Mouse (Mus musculus): ENCODE data around the gene Prkch. TPM values are rescaled to one million over a fixed set of nuclear protein-coding genes. Genes with fewer than 3 reads are reported as not detected.

Prkch gene
- polyA plus RNA-seq, 1 experiment from 2014 or later, result 11.2 TPM

- Histone ChIP-seq H3K4me2 (ENCODE audit: low read length) (no peak overlapping the region), H3K9me3 (replicated peaks; ENCODE audit: low read length) (no peaks in the 10 kb centered on the region), H3K27me3 (ENCODE audit: insufficient read depth, low read length) (no peaks in the 10 kb centered on the region), H3K36me3 (ENCODE audit: insufficient read depth, low read length) (no peaks in the 10 kb centered on the region), H3K27ac (no peak overlapping the region), H3K4me1 (replicated peaks; ENCODE audit: insufficient read depth, low read length) (no peaks in the 10 kb centered on the region), H3K4me3 (replicated peaks; ENCODE audit: low read depth, low read length) (no peak overlapping the region), H3K9ac (ENCODE audit: low read depth, low read length) (no peak overlapping the region)
- ATAC-seq (replicated peaks; ENCODE audit: low FRiP score, low read depth) (no peak), DNase-seq (ENCODE audit: low spot score) (no peak)
- no peak for TF ChIP-seq CTCF (IDR thresholded peaks at IDR 0.05; ENCODE audit: low read depth)
- 82% methylated on average over 7 of the region's 7 CpGs for WGBS
These were observed 89.2 kb downstream of the Prkch start for GRCm38 (mm10) chr12:73673783-73674182.

DNA sequence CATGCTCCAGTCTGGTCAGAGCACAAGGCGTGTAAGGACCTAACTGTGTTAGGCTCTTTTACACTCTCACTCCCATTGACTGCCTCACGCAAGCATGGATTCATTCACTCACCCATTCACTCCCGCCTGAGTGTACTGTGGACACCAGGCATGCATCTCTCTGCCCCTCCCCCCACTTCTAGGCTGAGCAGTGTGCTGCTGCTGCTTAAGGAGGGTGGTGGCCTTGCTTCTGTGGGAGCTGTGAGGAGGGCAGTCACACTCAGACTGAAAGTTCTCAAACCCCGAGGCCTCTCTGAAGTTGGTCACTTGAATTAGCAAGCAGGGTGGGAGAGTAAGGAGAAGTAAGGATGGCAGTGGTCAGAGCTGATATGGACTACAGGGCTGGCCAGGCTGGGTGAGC, 90.6 kb downstream of the Prkch start:
- no peaks in the 10 kb centered on the region for H3K27me3 ChIP-seq (ENCODE audit: insufficient read depth, low read length)
- no peaks in the 10 kb centered on the region for H3K9me3 ChIP-seq (replicated peaks; ENCODE audit: low read length)
- H3K4me1 ChIP-seq (replicated peaks; ENCODE audit: insufficient read depth, low read length), result no peaks in the 10 kb centered on the region
- no peak for DNase-seq (ENCODE audit: low spot score)
- no peak overlapping the region for H3K4me3 ChIP-seq (replicated peaks; ENCODE audit: low read depth, low read length)
- no peak overlapping the region for H3K9ac ChIP-seq (ENCODE audit: low read depth, low read length)
- H3K27ac ChIP-seq, result no peak overlapping the region
- no peaks in the 10 kb centered on the region for H3K36me3 ChIP-seq (ENCODE audit: insufficient read depth, low read length)
- WGBS, result 51% methylated on average over 4 of the region's 4 CpGs
- no peak overlapping the region for H3K4me2 ChIP-seq (ENCODE audit: low read length)
- no peak for TF ChIP-seq CTCF (IDR thresholded peaks at IDR 0.05; ENCODE audit: low read depth)
- no peak for ATAC-seq (replicated peaks; ENCODE audit: low FRiP score, low read depth)

GRCm38 (mm10) chr12:73679400-73679801, 94.8 kb downstream of the Prkch start:
- ATAC-seq (replicated peaks; ENCODE audit: low FRiP score, low read depth), result no peak
- WGBS, result 20% methylated on average over 7 of the region's 7 CpGs
- 0 out of 2 replicates have a peak overlapping the region, but pooled peaks have one; percentile 36 for H3K27ac ChIP-seq

GRCm38 (mm10) chr12:73682921-73683346, 98.3 kb downstream of the Prkch start:
- no peak overlapping the region for H3K4me3 ChIP-seq (replicated peaks; ENCODE audit: low read depth, low read length)
- H3K4me1 ChIP-seq (replicated peaks; ENCODE audit: insufficient read depth, low read length), result no peaks in the 10 kb centered on the region
- H3K9me3 ChIP-seq (replicated peaks; ENCODE audit: low read length), result no peaks in the 10 kb centered on the region
- DNase-seq (ENCODE audit: low spot score) (peak; percentile 33), ATAC-seq (replicated peaks; ENCODE audit: low FRiP score, low read depth) (no peak)
- no peak overlapping the region for H3K9ac ChIP-seq (ENCODE audit: low read depth, low read length)
- no peaks in the 10 kb centered on the region for H3K36me3 ChIP-seq (ENCODE audit: insufficient read depth, low read length)
- H3K4me2 ChIP-seq (ENCODE audit: low read length), result no peak overlapping the region
- H3K27ac ChIP-seq, result 0 out of 2 replicates have a peak overlapping the region, but pooled peaks have one; percentile 32
- 58% methylated on average over 7 of the region's 7 CpGs for WGBS
- H3K27me3 ChIP-seq (ENCODE audit: insufficient read depth, low read length), result no peaks in the 10 kb centered on the region
- TF ChIP-seq CTCF (IDR thresholded peaks at IDR 0.05; ENCODE audit: low read depth), result no peak

More at GRCm38 (mm10) chr12:73679400-73679801, 94.8 kb downstream of the Prkch start:
- TF ChIP-seq CTCF (IDR thresholded peaks at IDR 0.05; ENCODE audit: low read depth), result no peak
- no peak overlapping the region for H3K4me3 ChIP-seq (replicated peaks; ENCODE audit: low read depth, low read length)
- no peaks in the 10 kb centered on the region for H3K9me3 ChIP-seq (replicated peaks; ENCODE audit: low read length)
- H3K27me3 ChIP-seq (ENCODE audit: insufficient read depth, low read length), result no peaks in the 10 kb centered on the region
- no peak overlapping the region for H3K4me2 ChIP-seq (ENCODE audit: low read length)
- no peak for DNase-seq (ENCODE audit: low spot score)
- H3K4me1 ChIP-seq (replicated peaks; ENCODE audit: insufficient read depth, low read length), result no peaks in the 10 kb centered on the region
- no peak overlapping the region for H3K9ac ChIP-seq (ENCODE audit: low read depth, low read length)
- no peaks in the 10 kb centered on the region for H3K36me3 ChIP-seq (ENCODE audit: insufficient read depth, low read length)

GRCm38 (mm10) chr12:73685875-73686274, 101.3 kb downstream of the Prkch start:
- ATAC-seq (replicated peaks; ENCODE audit: low FRiP score, low read depth), result no peak
- 60% methylated on average over 13 of the region's 13 CpGs for WGBS
- Histone ChIP-seq H3K4me3 (replicated peaks; ENCODE audit: low read depth, low read length) (no peak overlapping the region), H3K27me3 (ENCODE audit: insufficient read depth, low read length) (no peaks in the 10 kb centered on the region), H3K9ac (ENCODE audit: low read depth, low read length) (no peak overlapping the region), H3K36me3 (ENCODE audit: insufficient read depth, low read length) (no peaks in the 10 kb centered on the region), H3K4me1 (replicated peaks; ENCODE audit: insufficient read depth, low read length) (no peaks in the 10 kb centered on the region), H3K27ac (no peak overlapping the region), H3K9me3 (replicated peaks; ENCODE audit: low read length) (no peaks in the 10 kb centered on the region), H3K4me2 (ENCODE audit: low read length) (no peak overlapping the region)
- DNase-seq (ENCODE audit: low spot score), result no peak
- TF ChIP-seq CTCF (IDR thresholded peaks at IDR 0.05; ENCODE audit: low read depth), result no peak

- no peaks in the 10 kb centered on the region for H3K36me3 ChIP-seq (ENCODE audit: insufficient read depth, low read length)
- H3K4me2 ChIP-seq (ENCODE audit: low read length), result no peak overlapping the region
- H3K4me3 ChIP-seq (replicated peaks; ENCODE audit: low read depth, low read length), result no peak overlapping the region
- TF ChIP-seq CTCF (IDR thresholded peaks at IDR 0.05; ENCODE audit: low read depth), result no peak
- peak overlapping the region; percentile 15; the same call in 1 of the 2 replicates for H3K27ac ChIP-seq
- no peaks in the 10 kb centered on the region for H3K4me1 ChIP-seq (replicated peaks; ENCODE audit: insufficient read depth, low read length)
- no peaks in the 10 kb centered on the region for H3K9me3 ChIP-seq (replicated peaks; ENCODE audit: low read length)
- ATAC-seq (replicated peaks; ENCODE audit: low FRiP score, low read depth) (no peak), DNase-seq (ENCODE audit: low spot score) (no peak)
- WGBS, result 83% methylated on average over 5 of the region's 5 CpGs
- H3K27me3 ChIP-seq (ENCODE audit: insufficient read depth, low read length), result no peaks in the 10 kb centered on the region
- H3K9ac ChIP-seq (ENCODE audit: low read depth, low read length), result no peak overlapping the region
These were observed 101.9 kb downstream of the Prkch start for GRCm38 (mm10) chr12:73686456-73686855.

All from kidney, postnatal 0 days (tissue).